Comparison of ENCODE assay signal across 8 mouse cellular contexts in genomic region chr5:108368446-108368845, GRCm38 (mm10). TPM values are rescaled to one million over a fixed set of nuclear protein-coding genes. Genes with fewer than 3 reads are reported as not detected.
DNase-seq lines count a peak whose midpoint lies in the region; ATAC-seq and TF ChIP-seq lines count a peak whose summit lies in the region.

No protein-coding gene starts in this region.

- no peak overlapping the region for H3K9ac ChIP-seq in heart, adult 2 months (ENCODE audit: low read depth, low read length)
- no peak overlapping the region for H3K9ac ChIP-seq in forebrain, embryonic 14.5 days (ENCODE audit: low read length)
- no peak overlapping the region for H3K9ac ChIP-seq in liver, embryonic 14.5 days (replicated peaks)

- H3K9me3 ChIP-seq in forebrain, embryonic 14.5 days (replicated peaks; ENCODE audit: control insufficient read depth, low read length) = no peaks in the 10 kb centered on the region
- no peaks in the 10 kb centered on the region for H3K9me3 ChIP-seq in liver, embryonic 14.5 days (ENCODE audit: control insufficient read depth, low read length)

- H3K79me2 ChIP-seq in heart, adult 2 months (replicated peaks; ENCODE audit: control insufficient read depth, insufficient read depth, low read length) = no peaks in the 10 kb centered on the region

- WGBS in heart, adult 2 months = 12% methylated on average over 6 of the region's 6 CpGs
- 7% methylated on average over 6 of the region's 6 CpGs for WGBS in forebrain, embryonic 14.5 days
- 7% methylated on average over 6 of the region's 6 CpGs for WGBS in liver, embryonic 14.5 days (ENCODE audit: insufficient replicate concordance)

- no peak for TF ChIP-seq CTCF in heart, adult 2 months (IDR thresholded peaks at IDR 0.05)
- no peak for TF ChIP-seq CTCF in liver, embryonic 14.5 days (IDR thresholded peaks at IDR 0.05; ENCODE audit: low read depth)

- TF ChIP-seq POLR2A in heart, adult 2 months (IDR thresholded peaks at IDR 0.05; ENCODE audit: insufficient read depth, low read depth, low read length) = no peak

- H3K4me3 ChIP-seq in heart, adult 2 months = peak overlapping the region; percentile 48
- H3K4me3 ChIP-seq in forebrain, embryonic 14.5 days (ENCODE audit: low read depth, low read length) = peak overlapping the region; percentile 35
- H3K4me3 ChIP-seq in liver, embryonic 14.5 days (ENCODE audit: insufficient read depth in 1 of 2, low read depth in 2 of 2, low read length in 2 of 2) = no peak overlapping the region; a peak in 1 of 4 replicates

- H3K36me3 ChIP-seq in heart, adult 2 months (ENCODE audit: control insufficient read depth, insufficient read depth, low read length) = no peaks in the 10 kb centered on the region
- no peaks in the 10 kb centered on the region for H3K36me3 ChIP-seq in forebrain, embryonic 14.5 days (ENCODE audit: control insufficient read depth, insufficient read depth, low read length)
- H3K36me3 ChIP-seq in liver, embryonic 14.5 days (replicated peaks; ENCODE audit: control insufficient read depth, insufficient read depth, low read depth) = no peaks in the 10 kb centered on the region

- H3K27me3 ChIP-seq in heart, adult 2 months (ENCODE audit: control insufficient read depth, insufficient read depth, low read length) = peaks cover 11% of the 10 kb centered on the region
- H3K27me3 ChIP-seq in forebrain, embryonic 14.5 days (replicated peaks; ENCODE audit: control insufficient read depth, insufficient read depth, low read length) = peaks cover 76% of the 10 kb centered on the region
- H3K27me3 ChIP-seq in liver, embryonic 14.5 days (ENCODE audit: control insufficient read depth, insufficient read depth, low read length) = peaks cover 88% of the 10 kb centered on the region

- ATAC-seq in forebrain, embryonic 14.5 days = peak; percentile 6; the same call in 1 of the 2 replicates
- no peak for ATAC-seq in liver, embryonic 14.5 days (ENCODE audit: insufficient read depth)

- TF ChIP-seq EP300 in heart, adult 2 months (IDR thresholded peaks at IDR 0.05; ENCODE audit: insufficient read depth, low read depth, low read length) = no peak
- no peak for TF ChIP-seq EP300 in liver, embryonic 14.5 days (IDR thresholded peaks at IDR 0.05; ENCODE audit: low read depth)

- no peak overlapping the region for H3K27ac ChIP-seq in heart, adult 2 months
- no peak overlapping the region for H3K27ac ChIP-seq in forebrain, embryonic 14.5 days (ENCODE audit: low read depth, low read length)
- no peak overlapping the region for H3K27ac ChIP-seq in liver, embryonic 14.5 days

- intact Hi-C loops in heart, adult 2 months (cut with DNase I) = no loop called here
- intact Hi-C loops in heart, postnatal 36 days (cut with DNase I) = loop anchor here (5.0 kb wide), 1 partner anchor 101 kb away; the partner anchor contains the start of gene Dr1

- DNase-seq in heart, adult 2 months = no peak
- DNase-seq in heart, postnatal 36 days = no peak
- peak; percentile 63 for DNase-seq in 416B (ENCODE audit: low read depth)
- no peak for DNase-seq in forebrain, embryonic 14.5 days (ENCODE audit: low spot score)
- DNase-seq in liver, embryonic 14.5 days (ENCODE audit: low read depth in 3 of 3, low spot score in 3 of 3) = no peak
- DNase-seq in spleen, adult 18-20 months = no peak
- no peak for DNase-seq in Muller cell, postnatal 12 days (ENCODE audit: inconsistent ontology term)
- no peak for DNase-seq in c-Kit-positive CD71-positive TER-119-positive erythroid progenitor cells, embryonic 14.5 days (ENCODE audit: low spot score)

- H3K4me2 ChIP-seq in forebrain, embryonic 14.5 days (ENCODE audit: low read length) = peak overlapping the region; percentile 85
- peak overlapping the region; percentile 44 for H3K4me2 ChIP-seq in liver, embryonic 14.5 days (ENCODE audit: low read depth)

- no peaks in the 10 kb centered on the region for H3K4me1 ChIP-seq in heart, adult 2 months (ENCODE audit: control insufficient read depth, insufficient read depth, low read length)
- H3K4me1 ChIP-seq in forebrain, embryonic 14.5 days (ENCODE audit: control insufficient read depth, insufficient read depth, low read length) = peaks cover 13% of the 10 kb centered on the region
- no peaks in the 10 kb centered on the region for H3K4me1 ChIP-seq in liver, embryonic 14.5 days (replicated peaks; ENCODE audit: control insufficient read depth in 2 of 2, insufficient read depth in 2 of 2, low read length in 1 of 2)

RNA-seq across cellular contexts. Expression of gene Gm42517, which starts 0.7 kb away (rescaled TPM):
- 1 to 10 TPM; 1.3 to 2.0 TPM for total RNA-seq in heart, adult 2 months (2021)
- polyA plus RNA-seq in heart, adult 2 months (2012; rRNA removed) = 0.67 and 1.0 TPM in 2 replicates
- total RNA-seq in heart, postnatal 36 days (2021) = under 1 TPM; 0.78 to 0.81 TPM
- polyA plus RNA-seq in forebrain, embryonic 14.5 days (2014; fragmentation: Nextera tagmentation; extraction: Ambion mirVana) = 0.75 and 1.1 TPM in 2 replicates
- 0.19 and 0.20 TPM in 2 replicates for polyA plus RNA-seq in liver, embryonic 14.5 days (2012; rRNA removed)
- polyA plus RNA-seq in liver, embryonic 14.5 days (2014; fragmentation: Nextera tagmentation; extraction: Ambion mirVana) = 0.10 TPM in 1 of 2 replicates, not detected in the other

RNA-seq across cellular contexts. Expression of gene Pde6b, which starts 19.7 kb away (rescaled TPM):
- not detected for total RNA-seq in heart, adult 2 months (2021)
- not detected in 2 replicates for polyA plus RNA-seq in heart, adult 2 months (2012; rRNA removed)
- total RNA-seq in heart, postnatal 36 days (2021) = not detected
- 0.17 TPM in 1 of 2 replicates, not detected in the other for polyA plus RNA-seq in forebrain, embryonic 14.5 days (2014; fragmentation: Nextera tagmentation; extraction: Ambion mirVana)
- polyA plus RNA-seq in liver, embryonic 14.5 days (2012; rRNA removed) = not detected in 2 replicates
- polyA plus RNA-seq in liver, embryonic 14.5 days (2014; fragmentation: Nextera tagmentation; extraction: Ambion mirVana) = 0.09 TPM in 1 of 2 replicates, not detected in the other

RNA-seq across cellular contexts. Expression of gene Pigg, which starts 56.0 kb away (rescaled TPM):
- 10 to 100 TPM; 10.0 to 10.4 TPM for total RNA-seq in heart, adult 2 months (2021)
- polyA plus RNA-seq in heart, adult 2 months (2012; rRNA removed) = 5.9 and 11.3 TPM in 2 replicates
- 1 to 10 TPM; 10.0 TPM for total RNA-seq in heart, postnatal 36 days (2021)
- 2.3 and 2.5 TPM in 2 replicates for polyA plus RNA-seq in forebrain, embryonic 14.5 days (2014; fragmentation: Nextera tagmentation; extraction: Ambion mirVana)
- polyA plus RNA-seq in liver, embryonic 14.5 days (2012; rRNA removed) = 2.3 and 2.6 TPM in 2 replicates
- 1.1 and 1.2 TPM in 2 replicates for polyA plus RNA-seq in liver, embryonic 14.5 days (2014; fragmentation: Nextera tagmentation; extraction: Ambion mirVana)

Comparison
In these comparisons a context has a peak if more than half of its experiments do, and no peak if none do; other contexts are left out.
1. H3K4me3 ChIP-seq: peak in heart, adult 2 months (single experiment) and forebrain, embryonic 14.5 days (single experiment); none in liver, embryonic 14.5 days (0 of 2).